Mouse (Mus musculus) gastrocnemius, postnatal 14 days (tissue): ENCODE data around the gene Alkbh1. TPM values are rescaled to one million over a fixed set of nuclear protein-coding genes. Genes with fewer than 3 reads are reported as not detected.
A peak's percentile ranks its signal among the peaks of the same experiment; 100 is the strongest.
"Not testable (repeated sequence)": the region's sequence is repeated elsewhere in the genome, so short reads cannot be mapped to it uniquely, and the experiment has no call there.

Source experiments
- DNase-seq: peaks from one replicate; pipeline ENCODE4 v3.0.0; 2021; ENCODE audit warnings: mixed read lengths
- intact Hi-C: fragments of 180-260 bp; cut with DNase I; formaldehyde crosslinking; loops from one replicate; pipeline ENCODE4 v1.15.1; 2025; ENCODE audit warnings: low total_unique reads
- long read RNA-seq, 2 experiments: library from polyadenylated mRNA; stranded (forward); transcript quantifications; one replicate each; pipeline ENCODE4 v2.0.0; 2021
- total RNA-seq, 2 experiments: library from RNA; stranded (reverse); gene quantifications; 2 replicates each; pipeline ENCODE4 v1.2.3; 2021

Gene Alkbh1
- 1 to 10 TPM; 6.0 to 7.6 TPM for total RNA-seq
- long read RNA-seq, experiment 1, transcript Alkbh1-209 (6 exons, 3,857 nt), result major isoform, 7 of 9 reads
- long read RNA-seq, experiment 1, partial matches to known transcripts, result 0 of 9 reads
- long read RNA-seq, experiment 1, other reads (novel, unspliced or antisense), result 1 of 9 reads
- long read RNA-seq, experiment 2, partial matches to known transcripts, result 0 of 6 reads
- long read RNA-seq, experiment 2, other reads (novel, unspliced or antisense), result 2 of 6 reads

DNA sequence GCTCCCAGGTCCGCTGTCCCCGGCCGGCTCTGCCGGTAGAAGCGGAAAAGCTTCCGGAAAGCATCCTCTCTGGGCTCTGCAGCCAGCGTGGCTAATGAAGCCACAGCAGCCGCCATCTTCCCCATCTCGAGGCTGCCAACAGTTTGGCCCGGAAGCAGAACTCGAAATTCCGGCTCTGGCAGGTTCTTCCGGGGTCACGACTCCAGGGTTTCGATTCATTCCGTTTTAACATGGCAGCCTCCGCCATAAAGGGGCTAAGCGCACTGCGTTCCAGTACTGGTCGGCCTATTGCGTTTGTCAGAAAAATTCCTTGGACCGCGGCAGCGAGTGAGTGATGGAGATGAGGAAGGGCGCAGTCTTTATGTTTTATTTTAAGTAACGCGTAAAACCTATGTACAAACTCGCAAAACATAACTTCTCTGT, at the start of gene Alkbh1, which contains the start of gene Slirp:
TSS of gene Alkbh1 (minus strand) at position 318 of the 423 bp plus-strand sequence.
TSS of gene Slirp (plus strand) at position 197 of the 423 bp plus-strand sequence.
- intact Hi-C loops, result no loop called here
- peak; percentile 87 for DNase-seq

DNA sequence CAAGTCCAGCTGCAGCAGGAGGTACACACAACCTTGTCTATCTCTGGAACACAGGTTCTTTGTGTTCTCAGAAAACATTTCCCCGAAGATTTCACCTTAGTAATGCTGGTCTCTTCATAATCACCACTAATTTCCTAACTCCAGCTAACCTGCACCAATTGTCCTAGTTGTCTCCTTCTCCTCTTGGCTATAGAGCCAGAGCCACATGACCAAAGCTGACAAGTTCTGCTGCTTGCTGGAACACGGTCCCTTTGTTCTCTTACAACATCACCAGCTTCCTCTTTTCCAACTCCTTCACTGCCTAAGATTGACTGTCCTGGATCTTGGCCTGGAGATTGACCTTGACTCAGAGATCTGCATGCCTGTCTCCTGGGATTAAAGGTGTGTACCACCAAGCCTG, 44.9 kb upstream of the Alkbh1 start:
- DNase-seq, intact Hi-C loops: not testable (repeated sequence)

DNA sequence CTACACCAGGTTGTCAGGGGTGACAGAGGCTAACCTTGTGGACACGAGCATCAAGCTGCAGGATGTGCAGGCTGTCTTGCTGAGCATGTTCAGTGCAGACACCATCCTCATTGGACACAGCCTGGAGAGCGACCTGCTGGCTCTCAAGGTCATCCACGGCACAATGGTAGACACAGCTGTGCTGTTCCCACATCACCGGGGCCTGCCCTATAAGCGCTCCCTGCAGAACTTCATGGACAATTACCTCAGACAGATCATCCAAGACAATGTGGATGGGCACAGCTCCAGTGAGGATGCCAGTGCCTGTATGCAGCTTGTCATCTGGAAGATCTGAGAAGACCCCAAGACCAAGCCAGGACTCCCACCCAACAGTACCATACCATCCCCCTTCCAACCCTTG, 38.7 kb upstream of the Alkbh1 start:
- DNase-seq, intact Hi-C loops: not testable (repeated sequence)

DNA sequence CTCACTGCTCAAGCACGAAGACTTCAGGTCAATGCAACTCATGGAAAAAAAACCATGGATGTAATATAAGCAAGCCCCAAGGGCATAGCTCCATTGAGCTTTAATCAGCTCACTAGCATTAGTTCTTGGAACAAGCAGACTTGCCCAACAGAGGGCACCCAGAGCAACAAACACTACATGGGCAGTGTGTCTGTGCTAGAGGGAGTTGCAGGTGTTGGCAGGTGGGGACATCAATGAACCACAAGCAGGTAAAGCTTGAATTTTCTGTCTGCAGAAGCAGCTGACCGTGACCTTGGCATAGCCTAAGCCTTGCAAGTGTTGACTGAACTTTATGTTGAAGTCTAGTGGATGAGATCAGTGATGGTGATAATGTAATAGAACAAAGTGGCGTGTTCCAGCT, 30.9 kb upstream of the Alkbh1 start:
- DNase-seq, result no peak
- intact Hi-C loops, result no loop called here

DNA sequence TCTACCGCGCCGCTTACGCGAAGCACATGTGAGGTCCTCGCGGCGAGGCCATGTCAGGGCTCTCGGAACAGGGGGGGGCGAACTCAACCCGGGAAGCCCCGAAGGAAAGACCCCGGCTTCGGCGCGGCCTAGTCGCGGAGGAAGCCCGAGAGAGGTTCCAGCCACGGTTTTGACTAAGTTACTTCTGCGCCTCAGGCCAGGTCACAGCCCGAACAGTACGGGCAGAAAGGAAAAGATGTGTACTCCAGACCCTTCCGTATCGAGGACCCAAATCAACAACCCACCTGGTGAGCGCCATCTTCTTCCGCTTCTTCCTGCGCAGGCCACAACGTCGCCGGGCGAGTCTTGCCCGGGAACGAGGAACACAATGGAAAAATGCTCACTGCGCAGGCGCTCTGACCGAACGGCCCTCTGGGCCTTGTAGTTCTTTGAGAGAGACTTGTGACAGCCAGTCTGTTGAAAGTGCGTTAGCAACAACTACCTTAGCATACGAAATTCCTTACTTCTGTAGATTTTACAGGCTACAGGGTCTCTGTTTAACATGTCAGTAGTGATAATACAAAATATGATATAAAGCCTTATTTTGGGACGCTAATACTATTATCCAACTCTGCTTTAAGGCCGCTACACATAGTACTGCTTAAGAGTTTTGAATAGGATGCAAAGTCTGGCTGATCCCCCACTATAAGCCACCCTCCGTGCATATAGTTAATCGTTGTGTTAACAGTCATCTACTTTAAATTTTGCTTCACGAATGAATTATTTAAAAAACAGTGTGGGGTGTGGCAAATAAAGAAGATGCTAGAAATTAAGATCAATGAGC, 28.4 kb upstream of the Alkbh1 start, which contains the start of gene Snw1:
TSS of gene Snw1 (minus strand) at position 311 of the 823 bp plus-strand sequence.
- intact Hi-C loops, result no loop called here
- DNase-seq, result peak; percentile 94

DNA sequence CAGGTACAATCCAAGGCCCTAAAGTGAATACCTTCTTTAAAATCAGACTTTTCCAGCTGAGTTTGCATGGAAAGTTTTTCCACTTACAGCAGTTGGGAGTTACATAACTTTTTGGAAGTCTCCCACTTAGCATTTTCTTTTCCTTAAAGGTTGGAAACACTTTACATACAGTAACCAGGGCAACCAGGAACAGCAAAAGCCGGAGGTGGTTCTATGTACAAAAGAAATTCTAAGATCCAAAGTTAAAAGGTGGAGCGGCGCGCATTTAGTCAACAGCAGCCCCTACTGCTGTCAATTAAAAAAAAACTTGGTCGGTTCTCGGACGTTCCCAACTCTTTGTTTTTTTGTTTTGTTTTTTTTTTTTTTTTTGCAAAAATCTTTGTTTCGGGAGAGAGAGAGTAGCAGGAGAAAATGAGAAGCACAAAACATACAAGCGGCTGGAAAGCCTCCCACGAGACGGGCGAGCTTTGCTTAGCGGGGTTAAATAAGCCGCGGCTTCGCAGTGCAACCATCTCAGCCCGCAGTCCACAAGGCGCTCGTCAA, 27.7 kb upstream of the Alkbh1 start:
- intact Hi-C loops, result no loop called here
- DNase-seq, result no peak

DNA sequence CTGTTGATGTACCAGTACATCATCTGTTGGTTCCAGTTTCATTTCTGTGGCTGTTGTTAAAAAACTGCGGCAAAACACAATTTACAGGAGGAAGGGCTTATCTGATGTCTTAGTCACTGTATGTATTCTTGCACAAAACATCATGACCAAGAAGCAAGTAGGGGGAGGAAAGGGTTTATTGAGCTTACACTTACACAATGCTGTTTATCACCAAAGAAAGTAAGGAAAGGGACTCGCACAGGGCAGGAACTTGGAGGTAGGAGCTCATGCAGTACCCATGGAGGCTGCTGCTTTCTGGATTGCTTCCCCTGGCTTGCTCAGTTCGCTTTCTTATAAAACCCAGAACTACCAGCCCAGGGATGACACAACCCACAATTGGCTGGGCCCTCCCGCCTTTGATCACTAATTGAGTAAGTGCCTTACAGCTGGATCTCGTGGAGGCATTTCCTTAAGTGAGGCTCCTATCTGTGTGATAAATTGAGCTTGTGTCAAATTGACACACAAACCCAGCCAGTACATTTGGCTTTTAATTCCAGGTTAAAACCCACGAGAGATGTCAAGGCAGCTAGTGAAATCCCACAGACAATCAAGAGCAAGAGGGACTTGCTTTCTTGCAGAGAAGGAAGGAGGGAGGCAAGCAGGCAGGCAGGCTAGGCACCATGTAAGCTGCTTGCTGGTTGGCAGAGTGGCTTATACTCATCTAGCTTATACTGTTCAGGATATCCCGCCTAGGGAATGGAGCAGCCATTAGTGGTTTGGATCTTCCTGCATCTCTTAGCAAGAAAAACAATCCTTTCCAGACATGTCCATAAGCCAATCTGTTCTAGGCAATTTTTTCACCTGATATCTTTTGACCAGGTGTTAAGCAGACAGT, 26.7 kb upstream of the Alkbh1 start:
- no peak for DNase-seq
- intact Hi-C loops, result no loop called here

DNA sequence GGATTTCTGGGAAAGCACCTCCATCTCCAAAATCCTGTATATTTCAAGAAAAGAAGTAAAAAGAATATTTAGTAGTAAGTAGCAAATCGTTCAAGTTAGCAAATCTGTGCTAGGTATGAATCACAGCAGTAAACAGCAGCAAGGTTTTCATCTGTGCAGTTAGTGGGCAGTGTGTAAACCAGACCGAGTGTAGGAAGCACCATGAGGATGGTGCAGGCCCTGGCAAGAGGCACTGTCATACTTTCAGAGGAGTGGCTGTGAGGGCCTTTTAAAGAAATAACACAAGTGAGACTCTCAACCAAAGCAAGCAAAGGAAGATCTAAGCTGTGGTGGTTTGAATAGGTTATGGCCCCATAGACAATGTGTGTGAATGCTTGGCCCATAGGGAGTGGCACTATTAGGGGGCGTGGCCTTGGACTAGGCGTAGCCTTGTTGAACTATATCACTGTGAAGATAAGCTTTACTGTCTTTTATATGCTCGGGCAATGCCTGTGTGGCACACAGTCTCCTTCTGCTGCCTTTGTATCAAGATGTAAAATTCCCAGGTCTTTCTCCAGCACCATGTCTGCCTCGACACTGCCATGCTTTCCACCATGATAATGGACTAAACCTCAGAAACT, 21.0 kb upstream of the Alkbh1 start:
- intact Hi-C loops, result no loop called here
- no peak for DNase-seq

DNA sequence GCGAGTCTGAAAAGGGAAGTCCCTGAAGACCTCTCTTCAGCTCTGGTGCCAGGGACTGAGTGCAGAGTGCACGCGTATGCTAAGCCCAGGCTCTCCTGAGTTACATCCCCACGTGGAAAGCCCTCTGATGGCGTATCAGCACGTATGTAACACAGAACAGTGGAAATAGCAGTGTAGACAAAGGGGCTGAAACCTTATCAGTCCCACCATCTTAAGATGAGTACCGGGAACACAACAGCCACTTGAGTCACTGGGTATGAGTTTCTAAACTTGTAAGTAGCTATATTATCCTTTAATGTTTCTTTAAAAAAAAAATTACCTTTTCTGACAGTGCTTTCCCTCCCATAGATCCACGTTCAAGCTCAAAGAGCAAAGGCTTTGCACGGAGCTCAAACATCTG, 5.6 kb upstream of the Alkbh1 start:
- intact Hi-C loops, result no loop called here
- DNase-seq, result no peak

DNA sequence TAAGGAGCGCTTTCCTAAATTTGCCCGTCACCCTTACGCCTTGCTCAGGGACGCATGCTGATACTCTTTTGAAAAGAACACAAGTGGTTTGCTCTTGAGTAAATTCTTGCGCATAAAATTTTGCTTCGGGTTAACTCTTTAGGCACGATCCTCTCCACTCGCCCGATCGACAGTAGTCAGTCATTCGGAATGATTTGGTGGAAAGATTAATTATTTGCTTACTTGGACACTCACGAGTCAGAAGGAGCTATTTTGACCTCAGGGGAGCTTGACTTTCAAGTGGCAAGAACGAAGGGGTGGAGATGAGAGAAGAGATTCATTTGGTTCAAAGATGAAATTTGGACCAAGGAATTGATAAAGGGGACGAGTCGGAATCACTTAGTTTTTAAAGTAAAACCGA, 394 bp upstream of the Alkbh1 start:
- intact Hi-C loops, result no loop called here
- no peak for DNase-seq

DNA sequence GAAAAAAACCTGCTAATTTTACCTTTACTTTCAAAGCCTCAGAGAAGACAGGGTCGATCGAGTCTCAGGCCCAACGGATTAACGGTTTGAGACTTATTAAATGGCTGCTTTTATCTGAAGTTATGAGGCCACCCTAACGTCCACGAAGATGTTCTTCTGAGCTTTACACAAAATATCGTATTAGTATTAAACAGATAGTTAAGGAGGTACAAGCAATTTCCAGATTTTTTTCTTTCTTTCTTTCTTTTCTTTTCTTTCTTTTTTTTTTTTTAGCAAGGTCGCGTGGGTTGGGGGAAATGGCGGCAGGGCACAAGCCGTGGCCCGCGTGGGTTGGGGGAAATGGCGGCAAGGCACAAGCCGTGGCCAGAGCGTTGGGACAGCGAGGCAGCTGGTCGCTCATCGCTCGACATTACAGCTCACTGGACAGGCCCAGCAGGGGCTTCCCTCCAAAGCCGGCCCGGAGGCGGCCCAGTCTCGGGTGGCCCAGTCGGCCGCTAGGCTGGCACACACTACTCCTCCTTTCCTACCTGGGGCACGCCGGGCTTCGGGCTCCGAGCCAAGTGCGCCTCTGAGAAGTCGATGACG, 610 bp downstream of the Alkbh1 start:
- intact Hi-C loops, result no loop called here
- no peak for DNase-seq

DNA sequence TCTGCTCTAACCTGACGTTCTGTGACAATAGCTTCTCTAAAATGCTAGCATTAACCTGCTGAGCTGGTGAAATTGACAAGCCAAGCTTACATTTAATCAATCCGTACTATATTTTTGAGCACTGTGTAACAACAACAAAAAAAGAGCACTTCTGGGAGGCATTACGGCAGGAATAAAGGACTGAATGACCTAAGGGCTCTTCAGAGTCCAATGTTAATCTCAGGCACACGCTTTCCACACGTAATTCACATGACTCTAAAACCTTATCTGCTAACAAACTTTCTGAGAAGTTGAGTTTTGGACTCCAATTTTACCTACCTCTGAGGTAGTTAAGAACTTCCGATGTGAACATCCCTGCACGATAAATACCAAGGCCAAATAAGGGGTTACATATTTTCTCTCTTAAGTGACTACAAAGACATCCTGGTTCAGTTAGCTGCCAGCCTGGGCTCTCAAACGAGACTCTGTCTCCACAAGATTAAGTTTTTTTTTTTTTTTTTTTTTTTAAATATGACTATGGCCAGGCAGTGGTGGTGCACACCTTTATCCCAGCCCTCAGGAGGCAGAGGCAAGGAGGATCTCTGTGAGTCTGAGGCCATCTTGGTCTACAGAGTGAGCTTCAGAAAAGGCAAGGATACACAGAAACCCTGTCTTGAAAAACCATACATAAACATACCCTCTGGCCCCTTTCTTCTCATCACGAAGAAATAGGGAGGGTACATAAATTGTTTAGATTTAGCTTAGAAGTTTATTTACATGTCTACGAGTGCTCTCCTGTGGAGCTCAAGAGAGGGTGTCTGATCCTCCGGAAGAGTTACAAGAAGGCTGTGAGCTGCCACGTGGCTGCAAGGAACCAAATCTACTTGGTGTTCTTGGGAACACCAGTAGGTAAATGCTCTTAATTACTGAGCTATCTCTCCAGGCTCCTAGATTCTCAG, 1.4 kb downstream of the Alkbh1 start:
- intact Hi-C loops, result no loop called here
- no peak for DNase-seq

DNA sequence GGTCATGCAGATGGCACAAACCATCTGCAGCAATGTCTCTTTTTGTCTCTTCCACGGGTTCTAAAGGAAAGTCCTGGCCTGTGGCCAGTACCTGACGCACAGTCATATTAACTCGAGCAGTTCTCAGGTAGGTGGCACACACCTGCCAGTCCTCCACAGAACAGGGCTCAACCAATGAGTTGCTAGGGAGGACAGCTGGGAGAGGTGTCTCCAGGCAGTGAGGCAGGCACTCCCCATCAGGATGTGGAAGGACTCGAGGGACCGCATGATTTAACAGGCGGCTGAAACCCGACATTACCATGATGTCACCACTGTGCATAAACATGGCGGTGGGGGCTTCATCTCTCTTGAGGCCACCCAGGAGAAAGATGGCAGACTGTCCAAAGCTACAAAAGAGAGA, 14.9 kb downstream of the Alkbh1 start:
- intact Hi-C loops, result no loop called here

DNA sequence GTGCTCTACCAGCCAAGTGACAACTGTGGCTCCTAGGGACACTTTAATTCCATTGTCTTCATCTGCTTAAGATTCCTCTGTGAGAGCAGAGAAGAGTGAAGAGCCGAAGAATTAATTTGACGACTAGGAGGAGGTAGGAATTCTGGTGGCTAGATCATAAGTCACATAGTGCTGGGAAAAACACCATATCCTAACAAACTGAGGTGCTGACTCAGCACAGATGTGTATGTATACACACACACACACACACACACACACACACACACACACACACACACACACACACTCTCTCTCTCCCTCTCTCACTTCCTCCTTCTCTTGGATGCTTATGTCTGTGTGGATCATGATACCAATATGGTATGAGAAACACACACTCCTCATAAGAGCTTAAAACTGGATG, 15.5 kb downstream of the Alkbh1 start:
- no peak for DNase-seq
- intact Hi-C loops, result no loop called here

More for the DNA sequence above, 14.9 kb downstream of the Alkbh1 start:
- no peak for DNase-seq

DNA sequence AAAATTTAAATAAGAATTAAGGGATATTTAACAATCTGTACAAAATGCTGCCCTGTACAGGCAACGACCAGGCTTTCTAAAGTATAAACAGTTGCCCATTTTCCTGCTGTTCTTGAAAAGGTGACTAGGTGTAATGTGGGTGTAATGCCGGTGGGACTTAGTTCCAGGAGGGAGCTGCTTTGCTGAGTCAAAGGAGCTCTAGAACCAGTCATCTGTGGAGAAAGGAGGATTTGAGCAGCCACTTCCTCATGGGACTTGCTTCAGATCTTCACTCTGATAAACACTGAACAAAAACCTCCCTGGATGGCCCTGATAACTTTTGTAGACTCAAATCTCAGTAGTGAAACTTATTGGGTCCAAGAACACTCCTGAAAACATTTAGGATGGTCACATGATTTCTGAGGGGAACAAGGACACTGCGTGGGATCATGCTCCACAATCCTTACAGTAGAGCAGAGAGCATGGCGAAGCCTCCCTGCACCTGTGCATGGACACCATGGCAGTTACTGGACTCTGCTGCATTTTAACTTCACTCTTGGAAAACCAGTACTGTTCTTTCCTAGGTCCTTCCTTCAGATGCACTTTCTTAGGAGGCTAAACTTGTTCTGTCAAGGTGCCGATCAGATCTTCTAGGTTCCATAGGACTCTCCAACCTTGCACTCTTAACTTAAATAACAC, 17.3 kb downstream of the Alkbh1 start:
- no peak for DNase-seq
- intact Hi-C loops, result no loop called here

DNA sequence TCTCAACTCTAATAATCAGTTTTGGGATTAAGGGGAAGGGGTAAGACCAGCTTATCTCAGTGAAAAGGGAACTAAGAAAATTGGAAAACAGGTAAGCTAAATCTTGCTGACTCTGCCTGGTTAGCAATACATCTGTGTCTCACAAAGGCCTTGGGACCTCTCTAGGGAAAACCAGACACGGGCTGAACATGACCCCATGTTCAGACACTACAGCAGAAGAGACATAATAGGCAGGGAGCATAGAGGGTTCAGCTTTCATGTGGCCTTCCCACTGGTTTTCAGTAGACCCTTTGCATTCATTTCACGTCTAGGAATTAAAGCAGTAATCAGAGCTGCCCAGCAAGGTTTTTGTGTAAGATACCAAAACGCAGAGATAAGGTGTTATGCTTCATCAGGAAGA, 19.3 kb downstream of the Alkbh1 start:
- intact Hi-C loops, result no loop called here
- no peak for DNase-seq

DNA sequence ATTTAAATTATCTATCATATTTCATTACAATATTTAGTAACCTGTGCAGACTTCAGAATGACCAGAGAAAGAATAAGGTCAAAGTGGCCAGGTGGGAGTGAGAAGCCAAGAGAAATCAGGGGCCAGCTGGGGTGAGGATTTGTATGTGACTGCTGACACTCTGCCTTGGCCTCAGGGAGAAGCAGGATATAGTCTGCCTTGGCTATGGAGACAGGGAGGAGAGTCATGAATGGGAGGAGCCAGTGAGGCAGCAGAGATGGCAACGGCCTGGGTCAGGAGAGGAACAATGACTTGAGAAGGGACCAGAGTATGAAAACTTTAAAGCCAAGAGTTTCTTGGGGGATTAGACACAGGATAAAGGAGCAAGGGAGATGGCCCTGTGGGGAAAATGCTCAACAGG, 20.1 kb downstream of the Alkbh1 start:
- intact Hi-C loops, result no loop called here
- no peak for DNase-seq
